ENCODE assay signal across 8 mouse cellular contexts in the genomic region with DNA sequence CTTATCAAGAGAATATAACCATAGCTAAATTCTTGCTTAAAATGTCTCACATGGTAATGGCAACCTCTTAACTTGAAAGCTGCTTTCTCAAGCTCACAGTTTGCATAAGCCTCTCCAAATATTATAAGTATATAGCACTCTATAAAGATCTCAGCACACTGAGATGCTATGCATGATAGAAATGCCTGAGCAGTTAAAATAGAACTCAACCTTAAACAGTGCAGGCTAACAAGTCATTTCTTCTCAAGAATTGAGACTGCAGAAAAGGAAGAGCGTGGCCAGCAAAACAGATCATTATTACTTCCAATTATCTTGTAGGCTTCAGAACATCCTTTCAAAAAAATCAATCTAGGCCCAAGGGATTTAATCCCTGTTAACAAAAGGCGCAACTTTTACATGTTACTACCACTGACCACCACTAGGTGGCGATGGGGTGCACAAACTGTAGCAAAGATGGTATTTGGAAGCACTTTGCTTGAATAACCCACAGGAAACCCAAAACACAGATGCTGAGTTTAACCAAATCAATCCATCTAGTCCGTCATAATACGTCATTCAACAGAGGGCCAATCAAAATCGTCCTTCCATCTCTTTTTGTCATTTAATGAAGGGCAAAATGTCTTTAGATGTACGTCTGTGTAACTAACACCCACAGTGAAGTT.
A peak's percentile ranks its signal among the peaks of the same experiment; 100 is the strongest.
DNase-seq lines count a peak whose midpoint lies in the region; ATAC-seq and TF ChIP-seq lines count a peak whose summit lies in the region.

No protein-coding gene starts in this region.

- H3K4me2 ChIP-seq in heart, embryonic 11.5 days = no peak overlapping the region
- no peak overlapping the region for H3K4me2 ChIP-seq in forebrain, embryonic 11.5 days (ENCODE audit: low read depth, low read length, severe bottlenecking)

- no peaks in the 10 kb centered on the region for H3K27me3 ChIP-seq in heart, embryonic 11.5 days (ENCODE audit: control insufficient read depth, insufficient read depth, low read length)
- no peaks in the 10 kb centered on the region for H3K27me3 ChIP-seq in C2C12 (ENCODE audit: control insufficient read depth, insufficient read depth, insufficient read length)
- H3K27me3 ChIP-seq in forebrain, embryonic 11.5 days (ENCODE audit: control insufficient read depth, insufficient read depth, low read length) = no peaks in the 10 kb centered on the region

- H3ac ChIP-seq in C2C12 (ENCODE audit: control insufficient read depth, insufficient read length, low read depth) = no peak overlapping the region

- no peak for ATAC-seq in heart, embryonic 11.5 days (replicated peaks; ENCODE audit: insufficient number of reproducible peaks, low FRiP score, low TSS enrichment)
- peak; percentile 42; the same call in 1 of the 2 replicates for ATAC-seq in forebrain, embryonic 11.5 days (replicated peaks; ENCODE audit: low FRiP score)

- H3K9me3 ChIP-seq in heart, embryonic 11.5 days (replicated peaks; ENCODE audit: control insufficient read depth, low read length) = no peaks in the 10 kb centered on the region
- H3K9me3 ChIP-seq in forebrain, embryonic 11.5 days (ENCODE audit: control insufficient read depth, low read length) = no peaks in the 10 kb centered on the region

- no peak overlapping the region for H3K9ac ChIP-seq in heart, embryonic 11.5 days (ENCODE audit: low read depth, low read length)
- no peak overlapping the region for H3K9ac ChIP-seq in forebrain, embryonic 11.5 days (ENCODE audit: low read length)

- no peaks in the 10 kb centered on the region for H3K79me2 ChIP-seq in C2C12 (ENCODE audit: control insufficient read depth, insufficient read depth)

- no peak overlapping the region for H3K4me3 ChIP-seq in heart, embryonic 11.5 days (ENCODE audit: low read depth, low read length)
- H3K4me3 ChIP-seq in C2C12 (ENCODE audit: insufficient read depth, poor library complexity, severe bottlenecking) = no peak overlapping the region
- H3K4me3 ChIP-seq in forebrain, embryonic 11.5 days (ENCODE audit: low read depth, low read length) = no peak overlapping the region

- WGBS in heart, embryonic 11.5 days (ENCODE audit: insufficient replicate concordance) = 26% methylated on average over 7 of the region's 7 CpGs
- 18% methylated on average over 7 of the region's 7 CpGs for WGBS in forebrain, embryonic 11.5 days

- H3K79me3 ChIP-seq in C2C12 (ENCODE audit: low read depth) = no peaks in the 10 kb centered on the region

- peak; percentile 41 to 80 for DNase-seq in heart, adult 18-20 months
- peak; percentile 83 for DNase-seq in brain, embryonic 14.5 days (ENCODE audit: low read depth)
- DNase-seq in forebrain, embryonic 11.5 days (ENCODE audit: low spot score) = peak; percentile 81
- peak; percentile 37 to 69 for DNase-seq in kidney, postnatal 25 days
- peak; percentile 77 for DNase-seq in lung, postnatal 36 days
- DNase-seq in spleen, adult 12 weeks (ENCODE audit: low spot score) = peak; percentile 12

- TF ChIP-seq POLR2A in brain, embryonic 14.5 days (IDR thresholded peaks at IDR 0.05; ENCODE audit: borderline replicate concordance, extremely low read depth, insufficient read depth, insufficient read length, poor library complexity, severe bottlenecking) = no peak

- H3K27ac ChIP-seq in heart, embryonic 11.5 days (ENCODE audit: low read depth, low read length) = no peak overlapping the region
- H3K27ac ChIP-seq in forebrain, embryonic 11.5 days (ENCODE audit: low read depth, low read length) = no peak overlapping the region

- no peaks in the 10 kb centered on the region for H3K4me1 ChIP-seq in heart, embryonic 11.5 days (ENCODE audit: control insufficient read depth, insufficient read depth, low read length)
- no peaks in the 10 kb centered on the region for H3K4me1 ChIP-seq in forebrain, embryonic 11.5 days (replicated peaks; ENCODE audit: control insufficient read depth, insufficient read depth, low read length)

- TF ChIP-seq CTCF in C2C12 (IDR thresholded peaks at IDR 0.05; ENCODE audit: control insufficient read depth, insufficient read depth, insufficient read length) = peak; percentile 20
- TF ChIP-seq CTCF in brain, embryonic 14.5 days (IDR thresholded peaks at IDR 0.05; ENCODE audit: borderline replicate concordance, extremely low read depth, insufficient read depth, insufficient read length) = peak; percentile 82; the same call in 1 of the 2 replicates

- no peaks in the 10 kb centered on the region; the same call in 1 of the 2 replicates for H3K36me3 ChIP-seq in heart, embryonic 11.5 days (ENCODE audit: control insufficient read depth, insufficient read depth, low read length)
- H3K36me3 ChIP-seq in C2C12 (ENCODE audit: control insufficient read depth, insufficient read depth) = no peaks in the 10 kb centered on the region
- no peaks in the 10 kb centered on the region for H3K36me3 ChIP-seq in forebrain, embryonic 11.5 days (ENCODE audit: control insufficient read depth, insufficient read depth, low read length)

TF ChIP-seq in C2C12, 6 proteins besides CTCF, POLR2A, EP300 and RAD21:
- TF ChIP-seq USF1 (IDR thresholded peaks at IDR 0.05; ENCODE audit: low read depth) = no peak
- no peak for TF ChIP-seq CEBPB (IDR thresholded peaks at IDR 0.05; ENCODE audit: low read depth)
- no peak for TF ChIP-seq MYOD1 (IDR thresholded peaks at IDR 0.05; ENCODE audit: control insufficient read depth, insufficient read length, low read depth)
- no peak for TF ChIP-seq MAX (IDR thresholded peaks at IDR 0.05)
- TF ChIP-seq FOSL1 (IDR thresholded peaks at IDR 0.05; ENCODE audit: insufficient read depth, low read length, poor library complexity, severe bottlenecking) = no peak
- TF ChIP-seq MYOG (IDR thresholded peaks at IDR 0.05; ENCODE audit: control insufficient read depth, extremely low read depth, insufficient read length) = no peak

Comparison
In these comparisons a context has a peak if more than half of its experiments do, and no peak if none do; other contexts are left out.
1. DNase-seq: peak in every context shown above with its lines; median percentile 83 in brain, embryonic 14.5 days; 81 in forebrain, embryonic 11.5 days; 77 in lung, postnatal 36 days; 60 in heart, adult 18-20 months; 53 in kidney, postnatal 25 days; 12 in spleen, adult 12 weeks.